Mouse (Mus musculus) left cerebral cortex, adult 2 months (tissue): ENCODE measurements around the gene Gtf3c5. TPM values are rescaled to one million over a fixed set of nuclear protein-coding genes. Genes with fewer than 3 reads are reported as not detected.

Experiments
- DNase-seq, 2 experiments: peaks; one replicate each; pipeline ENCODE4 v3.0.0; 2021 to 2022; ENCODE audit warnings: low spot score in 2 of 2, mixed read lengths in 1 of 2; ENCODE audit errors: extremely low spot score in 1 of 2
- H3K27ac ChIP-seq: fragments of 200-600 bp; 2 replicates; pipeline ENCODE4 v1.8.1; 2022
- H3K4me3 ChIP-seq: fragments of 200-600 bp; 2 replicates; pipeline ENCODE4 v1.8.1; 2022
- CTCF ChIP-seq: fragments of 200-600 bp; IDR thresholded peaks from 2 replicates; pipeline ENCODE4 v1.8.1; 2022; ENCODE audit warnings: antibody characterized with exemption, mild to moderate bottlenecking, moderate library complexity
- intact Hi-C: fragments of 180-260 bp; cut with DNase I; formaldehyde crosslinking; loops from one replicate; pipeline ENCODE4 v1.15.1; 2025
- total RNA-seq, 2 experiments: library from RNA; stranded (reverse); gene quantifications; 2 replicates each; pipeline ENCODE4 v1.2.3; 2021

Gtf3c5 gene
- total RNA-seq, 2 experiments from 2014 or later, result 18.3 TPM

DNA sequence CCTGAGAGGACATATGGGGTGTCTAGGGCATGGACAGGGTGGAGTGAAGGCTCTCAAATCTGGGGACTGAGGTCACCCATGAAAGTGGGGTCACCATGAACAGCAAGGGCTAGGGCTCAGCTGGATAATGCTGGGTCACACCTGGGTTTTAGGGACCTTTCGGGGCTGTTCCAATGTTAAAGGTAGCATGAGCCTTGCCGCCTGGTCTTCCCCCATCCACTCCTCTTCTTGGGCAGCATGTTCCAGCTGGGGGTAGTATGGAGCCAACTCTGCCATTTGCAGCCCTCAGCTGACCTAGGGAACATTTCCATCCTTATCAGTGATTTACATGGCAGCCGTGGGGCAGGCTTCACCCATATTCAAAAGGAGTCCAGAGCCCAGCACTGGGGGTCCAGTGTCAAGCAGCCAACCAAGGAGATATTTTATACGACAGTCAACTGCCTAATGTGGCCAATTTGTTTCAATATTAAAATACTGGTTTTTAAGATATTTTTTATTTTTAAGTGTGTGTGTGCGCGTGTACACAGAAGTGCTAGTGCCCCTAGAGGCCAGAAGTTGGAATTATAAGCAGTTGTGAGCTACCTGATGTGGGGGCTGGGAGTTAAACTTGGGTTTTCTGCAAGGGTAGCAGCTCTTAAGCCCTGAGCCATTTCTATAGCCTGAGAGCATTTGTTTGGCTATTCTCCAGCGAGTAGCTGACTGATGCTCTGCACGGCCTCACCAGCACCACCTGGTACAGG, 23.2 kb upstream of the Gtf3c5 start:
- peak; percentile 41 for TF ChIP-seq CTCF
- intact Hi-C loops, result no loop called here
- no peak for DNase-seq
- Histone ChIP-seq H3K27ac (no peak overlapping the region), H3K4me3 (no peak overlapping the region)

- TF ChIP-seq CTCF, result no peak
- intact Hi-C loops, result no loop called here
- H3K4me3 ChIP-seq, result no peak overlapping the region
- DNase-seq, result no peak
- H3K27ac ChIP-seq, result no peak overlapping the region
Observed at GRCm38 (mm10) chr2:28605789-28606541, 22.4 kb upstream of the Gtf3c5 start.

DNA sequence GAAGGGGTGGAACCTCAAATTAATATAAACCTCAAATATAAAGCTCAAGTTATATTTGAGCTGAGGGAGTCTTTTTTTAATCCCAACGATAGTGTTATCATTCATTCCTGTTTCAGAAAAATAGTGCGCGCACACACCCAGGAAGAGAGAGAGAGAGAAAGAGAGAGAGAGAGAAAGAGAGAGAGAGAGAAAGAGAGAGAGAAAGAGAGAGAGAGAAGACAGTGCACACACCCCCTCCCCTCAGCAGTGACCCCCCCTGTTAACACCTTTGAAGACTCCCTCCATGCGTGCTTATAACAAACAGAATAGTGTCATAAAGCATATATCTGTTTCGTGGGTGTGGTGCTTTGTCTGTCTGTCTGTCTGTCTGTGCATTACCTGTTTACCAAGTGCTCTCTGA, 20.0 kb upstream of the Gtf3c5 start:
- Histone ChIP-seq H3K4me3 (no peak overlapping the region), H3K27ac (no peak overlapping the region)
- no peak for DNase-seq
- no peak for TF ChIP-seq CTCF
- intact Hi-C loops, result no loop called here

DNA sequence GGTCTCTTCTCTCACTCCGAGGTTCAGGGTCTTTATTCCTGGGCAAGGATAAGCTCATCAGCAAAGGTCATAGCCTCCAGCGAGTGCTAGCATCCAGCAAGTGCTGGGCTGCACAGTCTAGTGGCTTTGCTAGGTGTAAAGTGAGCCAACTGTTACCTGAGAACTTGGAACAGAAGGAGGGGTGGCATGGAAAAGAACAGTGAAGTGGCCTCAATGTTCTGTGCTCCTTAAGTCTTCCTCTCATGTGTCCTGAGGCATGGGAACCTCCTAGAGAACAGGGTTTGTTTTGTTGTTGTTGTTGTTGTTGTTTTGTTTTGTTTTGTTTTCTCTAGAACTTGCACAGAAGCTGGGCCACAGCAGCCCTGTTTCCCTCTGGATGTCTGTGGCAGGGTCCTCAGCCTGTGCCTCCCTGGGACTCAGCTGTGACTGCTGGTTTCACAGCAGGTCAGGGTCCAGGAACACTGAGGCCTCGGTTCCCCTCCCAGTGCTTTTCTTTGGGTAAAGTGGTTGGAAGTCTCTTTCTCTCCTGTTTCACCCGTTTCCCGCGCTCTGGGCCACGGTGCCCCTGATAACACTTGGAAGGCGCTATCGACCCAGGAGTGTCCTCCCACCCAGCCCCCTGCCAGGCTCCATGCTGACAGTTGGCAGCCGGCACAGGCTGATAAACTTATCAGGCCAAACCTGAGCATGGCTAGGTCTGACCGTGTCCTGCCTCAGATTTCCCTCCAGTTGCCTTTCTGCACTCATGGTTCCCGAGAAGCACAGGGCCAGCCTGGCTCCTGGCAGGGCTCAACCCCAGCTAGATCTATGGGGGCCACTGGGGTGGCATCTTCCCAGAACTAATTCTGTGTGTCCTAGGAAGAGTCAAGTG, 18.4 kb upstream of the Gtf3c5 start:
- intact Hi-C loops, result no loop called here
- no peak for TF ChIP-seq CTCF

GRCm38 (mm10) chr2:28599569-28599900, 16.0 kb upstream of the Gtf3c5 start:
- Histone ChIP-seq H3K4me3 (no peak overlapping the region), H3K27ac (no peak overlapping the region)
- intact Hi-C loops, result no loop called here
- no peak for TF ChIP-seq CTCF
- DNase-seq, result no peak

More for the DNA sequence above, 18.4 kb upstream of the Gtf3c5 start:
- Histone ChIP-seq H3K27ac (no peak overlapping the region), H3K4me3 (no peak overlapping the region)
- DNase-seq, result no peak

DNA sequence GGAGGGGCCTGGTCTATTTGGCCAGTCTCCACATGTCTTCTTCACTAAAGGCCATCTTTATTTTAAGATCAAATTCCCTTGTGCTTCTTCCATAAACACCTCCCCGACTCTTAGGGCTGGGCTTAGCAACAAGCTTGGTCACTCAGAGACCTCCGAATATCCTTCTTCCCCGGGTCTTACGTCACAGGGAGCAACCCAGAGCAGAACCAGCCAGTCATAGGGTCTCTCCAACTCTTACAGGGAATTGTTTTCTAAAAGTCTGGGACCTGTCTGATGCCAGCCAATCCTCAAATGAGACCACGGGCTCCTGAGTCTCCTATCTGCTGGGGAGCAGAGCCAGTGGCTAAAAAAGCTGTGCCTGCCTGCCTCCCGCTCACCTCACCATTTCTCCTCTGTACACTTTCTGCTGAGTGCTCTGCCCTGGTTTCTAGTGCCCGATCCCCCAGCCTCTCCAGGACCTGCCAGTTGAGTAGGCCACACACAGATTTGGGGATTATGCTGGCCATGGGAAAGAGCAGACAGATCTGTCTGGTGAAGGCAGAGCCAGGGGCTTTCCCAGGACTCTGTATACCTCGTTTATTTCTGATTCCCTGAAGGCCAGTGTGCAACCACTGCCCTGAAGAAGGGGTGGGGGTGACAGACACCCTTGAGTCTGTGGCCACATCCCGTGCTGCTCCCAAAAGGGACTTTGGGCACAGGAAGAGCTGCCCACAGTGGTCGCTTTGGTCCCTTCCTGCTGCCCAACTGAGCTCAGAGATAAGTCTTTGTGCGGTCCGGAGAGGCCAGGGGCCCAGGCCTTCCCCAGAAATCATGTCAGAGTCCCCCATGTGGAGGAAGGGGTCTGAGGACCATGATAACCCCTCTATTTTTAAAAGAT, 15.4 kb upstream of the Gtf3c5 start:
- no peak for DNase-seq
- no peak overlapping the region for H3K4me3 ChIP-seq
- no peak overlapping the region for H3K27ac ChIP-seq
- no peak for TF ChIP-seq CTCF
- intact Hi-C loops, result no loop called here

- no peak overlapping the region for H3K27ac ChIP-seq
- intact Hi-C loops, result no loop called here
- TF ChIP-seq CTCF, result no peak
- H3K4me3 ChIP-seq, result no peak overlapping the region
- DNase-seq, result no peak
Observed at GRCm38 (mm10) chr2:28597733-28598547, 14.4 kb upstream of the Gtf3c5 start.

GRCm38 (mm10) chr2:28596998-28597397, 13.4 kb upstream of the Gtf3c5 start:
- no peak overlapping the region for H3K27ac ChIP-seq
- no peak overlapping the region for H3K4me3 ChIP-seq
- intact Hi-C loops, result no loop called here
- TF ChIP-seq CTCF, result peak; percentile 12; the same call in 1 of the 2 replicates
- no peak for DNase-seq

- Histone ChIP-seq H3K27ac (no peak overlapping the region), H3K4me3 (no peak overlapping the region)
- intact Hi-C loops, result no loop called here
- no peak for DNase-seq
- no peak for TF ChIP-seq CTCF
Observed at GRCm38 (mm10) chr2:28596021-28596420, 12.5 kb upstream of the Gtf3c5 start.

DNA sequence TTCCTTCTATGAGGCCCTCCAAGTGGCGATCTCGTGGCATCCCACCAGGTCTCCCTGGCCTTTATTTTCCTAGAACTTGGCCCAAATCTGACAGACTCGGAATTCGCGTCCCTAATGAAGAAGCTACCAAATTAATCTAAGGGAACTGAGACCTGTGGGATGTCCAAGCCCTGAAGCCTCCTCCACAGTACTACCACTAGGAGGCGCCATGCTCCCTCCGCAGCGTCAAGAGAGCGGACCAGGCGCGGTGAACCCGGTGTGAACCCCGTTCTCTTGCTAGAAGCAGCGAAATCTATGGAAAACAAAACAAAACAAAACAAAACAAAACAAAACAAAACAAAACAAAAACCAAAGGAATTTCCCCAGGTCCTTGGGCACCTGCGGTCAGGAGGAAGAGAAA, 9.3 kb upstream of the Gtf3c5 start:
- intact Hi-C loops, result loop anchor here (1.0 kb wide), 1 partner anchor 29 kb away; no protein-coding TSS in a partner anchor
- Histone ChIP-seq H3K27ac (no peak overlapping the region), H3K4me3 (no peak overlapping the region)
- peak; percentile 70 for TF ChIP-seq CTCF
- peak in 1 of 2 experiments; percentile 32 for DNase-seq
